ENCODE assay signal across 10 mouse cellular contexts in genomic region chr15:97606630-97607381, GRCm38 (mm10).
A peak's percentile ranks its signal among the peaks of the same experiment; 100 is the strongest.
DNase-seq lines count a peak whose midpoint lies in the region; ATAC-seq and TF ChIP-seq lines count a peak whose summit lies in the region.
"Had no signal": no experiment of that assay in that cellular context is flagged by ENCODE, and none has a peak within 500 bp of the region (broad histone marks: within the 10 kb centered on the region; RNA-seq: fewer than 3 reads in every experiment).

No protein-coding gene starts in this region.

- no peak for DNase-seq in heart, adult 11 months
- peak; percentile 21 to 44 for DNase-seq in cerebellum, adult 18-20 months
- peak; percentile 77 for DNase-seq in kidney, postnatal 0 days (ENCODE audit: low spot score)
- peak; percentile 59 for DNase-seq in limb, embryonic 14.5 days (ENCODE audit: low spot score)
- DNase-seq in neural tube, embryonic 11.5 days (ENCODE audit: low spot score) = peak; percentile 83
- peak; percentile 18 for DNase-seq in thymus, postnatal 25 days

- ATAC-seq in heart, embryonic 12.5 days (ENCODE audit: insufficient number of reproducible peaks, low FRiP score) = 0 out of 2 replicates have a peak, but pooled peaks have one; percentile 39
- peak; percentile 81 for ATAC-seq in forebrain, embryonic 16.5 days
- peak; percentile 68; the same call in 1 of the 2 replicates for ATAC-seq in kidney, postnatal 0 days (replicated peaks; ENCODE audit: low FRiP score, low read depth)
- ATAC-seq in limb, embryonic 14.5 days (ENCODE audit: low FRiP score, low read depth) = 0 out of 2 replicates have a peak, but pooled peaks have one; percentile 47
- peak; percentile 76 for ATAC-seq in neural tube, embryonic 11.5 days (ENCODE audit: insufficient read depth, low FRiP score, low TSS enrichment)

- no peaks in the 10 kb centered on the region for H3K27me3 ChIP-seq in heart, embryonic 12.5 days (replicated peaks)
- H3K27me3 ChIP-seq in forebrain, embryonic 16.5 days (replicated peaks; ENCODE audit: control insufficient read depth, insufficient read depth, low read length) = 0 out of 2 replicates have a peak, but pooled peaks cover 2% of the 10 kb centered on the region
- H3K27me3 ChIP-seq in kidney, postnatal 0 days (ENCODE audit: insufficient read depth, low read length) = no peaks in the 10 kb centered on the region
- no peaks in the 10 kb centered on the region for H3K27me3 ChIP-seq in limb, embryonic 14.5 days (ENCODE audit: control insufficient read depth, insufficient read depth, low read length)
- no peaks in the 10 kb centered on the region for H3K27me3 ChIP-seq in neural tube, embryonic 11.5 days (ENCODE audit: control insufficient read depth, insufficient read depth, low read length)

- WGBS in heart, embryonic 12.5 days = 18% methylated on average over 25 of the region's 25 CpGs
- WGBS in forebrain, embryonic 16.5 days = under 1% methylated on average over 25 of the region's 25 CpGs
- WGBS in kidney, postnatal 0 days = 12% methylated on average over 25 of the region's 25 CpGs
- 13% methylated on average over 25 of the region's 25 CpGs for WGBS in limb, embryonic 14.5 days
- 10% methylated on average over 25 of the region's 25 CpGs for WGBS in neural tube, embryonic 11.5 days

- peak overlapping the region; percentile 79 for H3K4me2 ChIP-seq in heart, embryonic 12.5 days
- H3K4me2 ChIP-seq in forebrain, embryonic 16.5 days (ENCODE audit: low read length) = peak overlapping the region; percentile 84
- peak overlapping the region; percentile 58 for H3K4me2 ChIP-seq in kidney, postnatal 0 days (ENCODE audit: low read length)
- H3K4me2 ChIP-seq in limb, embryonic 14.5 days (replicated peaks; ENCODE audit: low read depth, low read length, severe bottlenecking) = peak overlapping the region; percentile 57
- H3K4me2 ChIP-seq in neural tube, embryonic 11.5 days (ENCODE audit: low read depth) = peak overlapping the region; percentile 68

- no peak overlapping the region for H3K27ac ChIP-seq in heart, embryonic 12.5 days (ENCODE audit: poor library complexity, severe bottlenecking)
- peak overlapping the region; percentile 92 for H3K27ac ChIP-seq in forebrain, embryonic 16.5 days (ENCODE audit: low read length)
- no peak overlapping the region for H3K27ac ChIP-seq in kidney, postnatal 0 days
- no peak overlapping the region for H3K27ac ChIP-seq in limb, embryonic 14.5 days (replicated peaks; ENCODE audit: low read depth, low read length)
- peak overlapping the region; percentile 67 for H3K27ac ChIP-seq in neural tube, embryonic 11.5 days (ENCODE audit: low read depth, low read length)

- peak overlapping the region; percentile 37 for H3K4me3 ChIP-seq in heart, embryonic 12.5 days
- H3K4me3 ChIP-seq in forebrain, embryonic 16.5 days (replicated peaks; ENCODE audit: low read length) = peak overlapping the region; percentile 52
- H3K4me3 ChIP-seq in kidney, postnatal 0 days (replicated peaks; ENCODE audit: low read depth, low read length) = peak overlapping the region; percentile 17
- H3K4me3 ChIP-seq in limb, embryonic 14.5 days (replicated peaks; ENCODE audit: low read length) = peak overlapping the region; percentile 32
- peak overlapping the region; percentile 26 for H3K4me3 ChIP-seq in neural tube, embryonic 11.5 days (ENCODE audit: low read depth, low read length)
- H3K4me3 ChIP-seq: myocyte had no signal

- TF ChIP-seq CTCF in kidney, postnatal 0 days (IDR thresholded peaks at IDR 0.05; ENCODE audit: low read depth) = no peak

- H3K9me3 ChIP-seq in heart, embryonic 12.5 days (replicated peaks) = no peaks in the 10 kb centered on the region; the same call in 1 of the 2 replicates
- no peaks in the 10 kb centered on the region for H3K9me3 ChIP-seq in forebrain, embryonic 16.5 days (ENCODE audit: control insufficient read depth, low read length)
- no peaks in the 10 kb centered on the region for H3K9me3 ChIP-seq in kidney, postnatal 0 days (replicated peaks; ENCODE audit: low read length)
- H3K9me3 ChIP-seq in limb, embryonic 14.5 days (ENCODE audit: control insufficient read depth, low read length) = no peaks in the 10 kb centered on the region
- no peaks in the 10 kb centered on the region for H3K9me3 ChIP-seq in neural tube, embryonic 11.5 days (ENCODE audit: control insufficient read depth, low read length)

- peak overlapping the region; percentile 59 for H3K9ac ChIP-seq in heart, embryonic 12.5 days
- H3K9ac ChIP-seq in forebrain, embryonic 16.5 days (replicated peaks; ENCODE audit: low read depth, low read length) = peak overlapping the region; percentile 77
- peak overlapping the region; percentile 27; the same call in 1 of the 2 replicates for H3K9ac ChIP-seq in kidney, postnatal 0 days (ENCODE audit: low read depth, low read length)
- peak overlapping the region; percentile 39 for H3K9ac ChIP-seq in limb, embryonic 14.5 days (ENCODE audit: low read depth, low read length, severe bottlenecking)
- peak overlapping the region; percentile 60 for H3K9ac ChIP-seq in neural tube, embryonic 11.5 days (ENCODE audit: low read length)

- no peaks in the 10 kb centered on the region for H3K36me3 ChIP-seq in heart, embryonic 12.5 days
- H3K36me3 ChIP-seq in forebrain, embryonic 16.5 days (ENCODE audit: control insufficient read depth, insufficient read depth) = no peaks in the 10 kb centered on the region
- H3K36me3 ChIP-seq in kidney, postnatal 0 days (ENCODE audit: insufficient read depth, low read length) = no peaks in the 10 kb centered on the region
- no peaks in the 10 kb centered on the region for H3K36me3 ChIP-seq in limb, embryonic 14.5 days (ENCODE audit: control insufficient read depth, insufficient read depth, low read length)
- no peaks in the 10 kb centered on the region for H3K36me3 ChIP-seq in neural tube, embryonic 11.5 days (ENCODE audit: control insufficient read depth, insufficient read depth, low read length)
- H3K36me3 ChIP-seq: G1E had no signal

- no peak for TF ChIP-seq POLR2A in limb, embryonic 14.5 days (IDR thresholded peaks at IDR 0.05; ENCODE audit: borderline replicate concordance, extremely low read depth, insufficient read depth, insufficient read length)

- peaks cover 8% of the 10 kb centered on the region for H3K4me1 ChIP-seq in heart, embryonic 12.5 days (replicated peaks)
- peaks cover 15% of the 10 kb centered on the region for H3K4me1 ChIP-seq in forebrain, embryonic 16.5 days (replicated peaks; ENCODE audit: control insufficient read depth, insufficient read depth, low read length)
- peaks cover 7% of the 10 kb centered on the region; the same call in 1 of the 2 replicates for H3K4me1 ChIP-seq in kidney, postnatal 0 days (replicated peaks; ENCODE audit: insufficient read depth, low read length)
- peaks cover 9% of the 10 kb centered on the region for H3K4me1 ChIP-seq in limb, embryonic 14.5 days (ENCODE audit: control insufficient read depth, insufficient read depth, low read length)
- peaks cover 8% of the 10 kb centered on the region for H3K4me1 ChIP-seq in neural tube, embryonic 11.5 days (ENCODE audit: control insufficient read depth, insufficient read depth, low read length)

Comparison
In these comparisons a context has a peak if more than half of its experiments do, and no peak if none do; other contexts are left out.
1. H3K27ac ChIP-seq: peak in forebrain, embryonic 16.5 days (single experiment) and neural tube, embryonic 11.5 days (single experiment); none in heart, embryonic 12.5 days (single experiment), kidney, postnatal 0 days (single experiment) and limb, embryonic 14.5 days (single experiment).
2. H3K9ac ChIP-seq: peak in every context shown above with its lines; median percentile 77 in forebrain, embryonic 16.5 days; 60 in neural tube, embryonic 11.5 days; 59 in heart, embryonic 12.5 days; 39 in limb, embryonic 14.5 days; 27 in kidney, postnatal 0 days.
3. Peak in every context shown above with its lines, with median percentiles within 50 percentile points of each other: ATAC-seq, H3K4me2 ChIP-seq and H3K4me3 ChIP-seq.